Mouse (Mus musculus) lung, postnatal 0 days (tissue): ENCODE results near the gene Mat2b.

Source experiments
- CTCF ChIP-seq: IDR thresholded peaks from 2 replicates; pipeline ENCODE4 v1.5.1; 2016; ENCODE audit warnings: antibody characterized with exemption, mild to moderate bottlenecking
- EP300 ChIP-seq: IDR thresholded peaks from 2 replicates; pipeline ENCODE4 v1.6.1; 2016; ENCODE audit warnings: antibody characterized with exemption, mild to moderate bottlenecking, control low read depth

DNA sequence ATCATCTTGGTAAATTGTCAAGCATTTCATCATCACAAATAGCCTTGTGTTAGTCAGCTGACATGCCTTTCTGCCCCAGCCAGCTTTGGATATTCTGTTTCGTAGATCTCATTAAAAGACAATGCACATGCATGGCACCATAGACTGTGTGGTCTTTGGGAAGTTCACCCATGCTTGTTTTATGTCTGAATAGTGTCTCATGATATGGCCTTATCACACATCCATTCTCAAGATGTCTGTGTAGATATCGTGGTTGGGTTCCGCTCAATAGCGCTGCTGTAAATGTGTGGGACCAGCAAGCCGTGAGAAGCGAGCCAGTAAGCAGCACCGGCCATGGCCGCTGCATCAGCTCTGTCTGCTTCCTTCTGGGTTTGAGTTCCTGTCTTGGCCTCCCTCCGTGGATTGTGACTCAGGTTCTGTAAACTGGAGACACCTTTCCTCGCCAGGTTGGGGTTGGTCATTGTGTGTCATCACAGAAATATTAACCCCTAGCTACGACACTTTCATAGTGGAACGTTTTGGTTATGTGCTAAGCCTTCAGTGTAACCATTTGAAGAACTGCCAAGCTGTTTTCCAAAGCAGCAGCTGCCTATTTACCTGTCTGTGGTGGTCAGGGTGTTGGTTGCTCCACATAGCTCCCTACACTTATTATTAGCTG lies 46.7 kb upstream of the Mat2b start:
- TF ChIP-seq CTCF (no peak), EP300 (no peak)
